Mouse (Mus musculus) intestine, embryonic 16.5 days (tissue): Measurements from ENCODE around the gene Cdan1. TPM values are rescaled to one million over a fixed set of nuclear protein-coding genes. Genes with fewer than 3 reads are reported as not detected.

Experiments used
- ATAC-seq: fragments of 200-750 bp; cut with Nextera tagmentation; 2 replicates; pipeline ENCODE4 v1.8.0; 2017; ENCODE audit warnings: moderate TSS enrichment, moderate library complexity
- H3K27ac ChIP-seq: fragments of 300-500 bp; sonication (generic); 2 replicates; pipeline ENCODE4 v1.5.1; 2014; ENCODE audit warnings: mild to moderate bottlenecking, low read length
- H3K27me3 ChIP-seq: fragments of 300-500 bp; sonication (generic); replicated peaks from 2 replicates; pipeline ENCODE4 v1.6.1; 2014; ENCODE audit warnings: low read length, control low read depth, mixed read lengths; ENCODE audit not compliant: control insufficient read depth, insufficient read depth
- H3K36me3 ChIP-seq: fragments of 300-500 bp; sonication (generic); 2 replicates; pipeline ENCODE4 v1.6.1; 2014; ENCODE audit warnings: low read length, control low read depth; ENCODE audit not compliant: control insufficient read depth, insufficient read depth
- H3K4me1 ChIP-seq: fragments of 300-500 bp; sonication (generic); 2 replicates; pipeline ENCODE4 v1.6.1; 2014; ENCODE audit warnings: low read length, control low read depth, mixed read lengths; ENCODE audit not compliant: control insufficient read depth, insufficient read depth
- H3K4me2 ChIP-seq: fragments of 300-500 bp; sonication (generic); 2 replicates; pipeline ENCODE4 v1.6.1; 2014; ENCODE audit warnings: low read depth, low read length, control low read depth
- H3K4me3 ChIP-seq: fragments of 300-500 bp; sonication (generic); 2 replicates; pipeline ENCODE4 v1.5.1; 2014; ENCODE audit warnings: mild to moderate bottlenecking, low read length
- H3K9ac ChIP-seq: fragments of 300-500 bp; sonication (generic); 2 replicates; pipeline ENCODE4 v1.6.1; 2014; ENCODE audit warnings: low read depth, low read length
- H3K9me3 ChIP-seq: fragments of 300-500 bp; sonication (generic); 2 replicates; pipeline ENCODE4 v1.6.1; 2016; ENCODE audit warnings: low read length, control low read depth; ENCODE audit not compliant: control insufficient read depth
- WGBS: fragments of 180-500 bp; shearing (Covaris S2); extraction: QIAGEN DNeasy Blood & Tissue Kit; methylation state at CpG from one replicate; pipeline ENCODE4 v1.1.7; 2014; 5-methylcytosine and 5-hydroxymethylcytosine counted together
- polyA plus RNA-seq: library from polyadenylated mRNA; unstranded; fragments of >200 nt; fragmentation: Nextera tagmentation; extraction: Ambion mirVana; gene quantifications from 2 replicates; pipeline ENCODE4 v1.2.1, GENCODE M21; 2015

The Cdan1 gene
- polyA plus RNA-seq, 1 experiment from 2014 or later = 4.1 TPM

DNA sequence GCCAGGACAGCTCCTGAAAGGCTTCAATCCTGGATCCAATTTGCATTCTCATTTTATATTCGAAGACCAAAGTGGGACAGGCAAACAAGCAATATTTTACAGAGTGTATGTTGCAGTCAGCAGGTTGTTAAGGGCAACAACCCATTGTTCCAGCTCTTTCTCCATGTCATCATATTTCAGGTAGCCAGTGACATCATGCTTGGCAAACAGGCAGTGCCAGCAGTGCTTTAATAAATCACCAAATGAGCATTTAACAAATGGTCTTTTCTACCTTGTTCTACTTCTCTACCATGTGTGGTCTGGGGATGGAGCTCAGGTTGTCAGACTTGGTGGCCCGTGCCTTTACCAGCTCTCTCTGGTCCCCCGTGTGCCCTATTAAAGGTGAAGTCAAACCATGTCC, 8.2 kb upstream of the Cdan1 start:
- H3K4me2 ChIP-seq = no peak overlapping the region
- ATAC-seq = no peak
- no peaks in the 10 kb centered on the region for H3K27me3 ChIP-seq
- H3K4me3 ChIP-seq = no peak overlapping the region
- whole genome bisulfite sequencing = 88% methylated on average over 3 of the region's 3 CpGs
- H3K4me1 ChIP-seq = no peaks in the 10 kb centered on the region
- H3K9me3 ChIP-seq = no peaks in the 10 kb centered on the region
- H3K9ac ChIP-seq = no peak overlapping the region
- no peak overlapping the region for H3K27ac ChIP-seq
- no peaks in the 10 kb centered on the region for H3K36me3 ChIP-seq

DNA sequence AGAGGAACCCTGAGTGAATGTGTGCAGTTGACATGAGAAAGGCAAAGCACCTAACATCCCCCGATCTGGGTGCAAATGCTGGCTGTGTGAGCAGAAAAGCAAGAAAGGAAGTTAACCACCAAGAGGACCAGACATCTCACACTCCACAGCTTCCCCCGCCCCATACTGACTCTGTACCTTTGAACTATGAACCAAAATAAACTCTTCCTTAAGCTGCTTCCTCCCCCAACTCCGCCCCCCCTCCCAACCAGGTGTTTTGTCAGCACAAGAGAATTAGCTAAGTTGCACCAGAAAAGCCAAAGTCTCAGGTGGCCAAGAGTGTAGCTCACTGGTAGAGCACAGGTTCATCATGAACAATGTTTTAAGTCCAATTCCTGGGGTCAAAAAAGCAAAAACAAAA, 3.2 kb upstream of the Cdan1 start:
- no peak overlapping the region for H3K9ac ChIP-seq
- 83% methylated on average over 3 of the region's 3 CpGs for WGBS
- no peaks in the 10 kb centered on the region for H3K36me3 ChIP-seq
- ATAC-seq = no peak
- H3K4me2 ChIP-seq = no peak overlapping the region
- no peak overlapping the region for H3K27ac ChIP-seq
- no peak overlapping the region for H3K4me3 ChIP-seq
- H3K27me3 ChIP-seq = no peaks in the 10 kb centered on the region
- H3K4me1 ChIP-seq = peaks cover 6% of the 10 kb centered on the region; the same call in 1 of the 2 replicates
- H3K9me3 ChIP-seq = no peaks in the 10 kb centered on the region

DNA sequence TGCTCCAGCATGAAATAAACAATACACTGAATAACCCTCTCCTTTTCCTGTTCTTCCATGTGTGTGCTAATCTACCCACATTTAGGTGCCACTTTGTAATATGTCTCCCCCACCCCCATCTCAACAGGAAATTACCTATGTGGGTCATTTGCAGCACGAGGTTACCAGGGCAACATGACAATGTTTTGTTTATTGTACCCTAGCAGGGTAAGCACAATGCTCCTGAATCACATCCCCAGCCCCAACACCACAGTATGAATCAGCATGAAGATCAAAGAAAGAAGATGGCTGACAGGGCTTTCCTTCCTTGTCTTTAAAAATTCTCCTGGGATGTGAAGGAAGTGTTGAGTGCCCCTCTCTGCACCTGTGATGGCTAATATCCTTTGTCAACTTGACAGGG, 2.7 kb upstream of the Cdan1 start:
- Histone ChIP-seq H3K9ac (no peak overlapping the region), H3K27ac (no peak overlapping the region), H3K4me1 (peaks cover 6% of the 10 kb centered on the region; the same call in 1 of the 2 replicates), H3K4me2 (no peak overlapping the region), H3K9me3 (no peaks in the 10 kb centered on the region), H3K4me3 (no peak overlapping the region), H3K27me3 (no peaks in the 10 kb centered on the region), H3K36me3 (no peaks in the 10 kb centered on the region)
- ATAC-seq = no peak
- 44% methylated on average over 1 of the region's 1 CpGs for WGBS

DNA sequence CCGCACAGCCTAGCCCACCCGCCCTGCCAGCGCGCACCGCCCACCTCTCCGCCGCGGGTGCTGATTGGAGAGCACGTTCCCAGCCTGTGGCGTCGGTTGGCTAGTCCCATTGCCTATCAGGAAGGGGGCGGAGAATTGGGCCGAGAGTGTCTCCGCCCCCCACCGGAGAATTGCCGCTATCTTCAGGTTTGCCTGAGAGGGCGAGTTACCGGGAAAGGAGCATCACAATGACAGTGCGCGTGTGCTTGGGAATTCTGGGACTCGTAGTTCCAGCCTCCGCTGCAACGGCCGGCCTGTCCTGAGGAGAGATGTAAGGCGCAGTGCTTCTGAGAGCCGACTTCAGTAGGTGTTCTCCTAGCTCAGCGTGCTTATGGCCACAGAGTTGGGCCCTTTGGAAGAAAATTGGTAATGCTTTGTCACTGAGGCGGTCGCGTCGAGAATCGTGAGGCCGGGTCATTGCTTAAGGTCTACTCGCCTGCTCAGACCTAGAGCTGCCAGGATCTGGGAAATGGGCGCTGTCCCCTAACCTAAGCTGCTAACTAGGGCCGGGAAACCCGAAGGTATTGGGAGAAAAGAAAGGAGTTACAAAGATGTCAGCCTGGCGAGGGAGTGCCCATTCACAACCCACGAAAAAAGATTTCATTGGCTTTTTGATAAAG, 625 bp upstream of the Cdan1 start, which contains the start of gene Ttbk2:
Gene Ttbk2 (minus strand): TSS at position 181 of the 659 bp plus-strand sequence.
- H3K36me3 ChIP-seq = no peaks in the 10 kb centered on the region
- peak within 1 kb of the TSS; percentile 92 for H3K4me2 ChIP-seq
- H3K27ac ChIP-seq = peak within 1 kb of the TSS; percentile 61
- 1% methylated on average over 39 of the region's 39 CpGs for WGBS
- peaks cover 6% of the 10 kb centered on the region; the same call in 1 of the 2 replicates for H3K4me1 ChIP-seq
- peak within 1 kb of the TSS; percentile 94 for H3K4me3 ChIP-seq
- H3K27me3 ChIP-seq = no peaks in the 10 kb centered on the region
- no peaks in the 10 kb centered on the region for H3K9me3 ChIP-seq
- H3K9ac ChIP-seq = peak within 1 kb of the TSS; percentile 80
- ATAC-seq = peak; percentile 100

DNA sequence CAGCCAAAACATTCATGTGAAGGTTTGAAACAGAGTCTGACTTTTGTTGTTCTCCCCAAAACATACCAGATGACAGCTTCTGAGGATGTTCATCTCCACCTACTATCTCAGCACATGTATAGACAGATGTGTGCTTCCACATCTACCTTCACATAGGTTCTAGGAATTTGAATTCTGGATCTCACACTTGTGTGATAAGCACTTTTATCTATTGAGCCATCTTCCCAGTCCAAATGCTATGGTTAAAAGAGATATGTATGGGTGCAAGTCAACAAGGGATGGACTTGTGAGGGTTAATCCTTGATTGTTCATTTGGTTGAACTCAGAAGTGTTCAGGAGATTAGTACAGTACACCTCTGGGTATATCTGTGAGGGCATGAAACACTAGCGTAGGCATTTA, 4.6 kb downstream of the Cdan1 start:
- H3K4me2 ChIP-seq = no peak overlapping the region
- 97% methylated on average over 1 of the region's 1 CpGs for WGBS
- H3K9ac ChIP-seq = no peak overlapping the region
- no peaks in the 10 kb centered on the region for H3K9me3 ChIP-seq
- no peak overlapping the region for H3K4me3 ChIP-seq
- no peak overlapping the region for H3K27ac ChIP-seq
- no peaks in the 10 kb centered on the region for H3K27me3 ChIP-seq
- H3K36me3 ChIP-seq = no peaks in the 10 kb centered on the region
- no peak for ATAC-seq
- peaks cover 6% of the 10 kb centered on the region; the same call in 1 of the 2 replicates for H3K4me1 ChIP-seq

DNA sequence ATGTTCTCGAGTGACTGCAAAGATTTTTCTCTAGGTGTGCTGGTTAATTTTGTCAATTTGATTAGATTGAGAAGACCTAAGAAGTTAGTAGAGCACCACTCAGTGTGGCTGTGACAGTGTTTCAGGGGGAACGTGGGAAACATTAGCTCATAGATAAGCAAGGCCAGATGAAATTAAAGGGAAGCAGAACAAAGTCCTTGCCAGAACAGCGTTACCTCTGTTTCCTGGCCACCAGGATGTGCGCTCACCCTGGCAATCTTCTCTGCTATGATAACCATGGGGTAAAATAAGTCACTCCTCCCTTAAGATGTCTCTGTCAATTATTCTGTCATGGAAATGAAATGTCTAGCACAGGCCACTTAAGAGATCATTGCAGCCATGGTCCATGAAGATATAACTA, 5.9 kb downstream of the Cdan1 start:
- H3K27ac ChIP-seq = no peak overlapping the region
- no peaks in the 10 kb centered on the region for H3K4me1 ChIP-seq
- no peak overlapping the region for H3K4me2 ChIP-seq
- no peak overlapping the region for H3K4me3 ChIP-seq
- WGBS = 62% methylated on average over 4 of the region's 4 CpGs
- ATAC-seq = no peak
- no peak overlapping the region for H3K9ac ChIP-seq
- H3K27me3 ChIP-seq = no peaks in the 10 kb centered on the region
- H3K36me3 ChIP-seq = no peaks in the 10 kb centered on the region
- H3K9me3 ChIP-seq = no peaks in the 10 kb centered on the region

DNA sequence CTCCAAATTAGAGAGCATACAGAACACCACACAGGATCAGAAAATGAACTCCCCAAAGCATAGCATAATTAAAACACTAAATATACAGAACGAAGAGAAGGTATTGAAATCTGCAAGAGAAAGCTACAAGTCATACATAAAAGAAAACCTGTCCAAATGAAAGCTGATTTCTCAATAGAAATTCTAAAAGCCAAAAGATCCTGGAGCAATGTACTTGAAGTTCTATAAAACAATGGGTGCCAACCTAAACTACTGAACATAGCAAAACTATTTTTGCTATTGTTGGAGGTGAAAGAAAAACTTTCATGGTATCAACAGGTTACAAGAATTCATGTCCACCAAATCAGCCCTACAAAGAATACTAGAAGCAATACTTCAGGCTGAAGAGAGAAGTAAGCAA, 8.7 kb downstream of the Cdan1 start:
- Histone ChIP-seq H3K4me3 (no peak overlapping the region), H3K36me3 (no peaks in the 10 kb centered on the region), H3K9ac (no peak overlapping the region), H3K9me3 (no peaks in the 10 kb centered on the region), H3K27me3 (no peaks in the 10 kb centered on the region), H3K4me1 (no peaks in the 10 kb centered on the region), H3K27ac (no peak overlapping the region), H3K4me2 (no peak overlapping the region)
- WGBS = 88% methylated on average over 1 of the region's 1 CpGs
- ATAC-seq = no peak

DNA sequence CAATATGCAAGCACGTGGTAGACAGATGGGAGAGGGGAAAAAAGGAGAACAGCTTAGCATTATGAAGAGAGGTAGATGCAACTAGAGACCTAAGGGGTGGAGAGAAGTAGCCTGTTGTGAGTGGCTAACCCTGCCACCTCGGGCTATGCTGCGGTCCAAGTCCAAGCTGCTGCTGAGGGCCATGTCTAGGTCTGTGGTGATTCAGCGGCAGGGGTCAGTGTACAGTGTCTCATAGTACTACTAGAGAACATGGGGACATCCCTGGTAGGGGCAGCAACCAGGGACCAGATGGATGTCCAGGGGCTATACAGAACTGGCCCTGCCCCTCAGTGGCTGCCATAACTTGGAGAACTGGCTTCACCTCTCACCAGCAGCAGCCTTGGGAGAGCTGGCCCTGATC, 14.8 kb downstream of the Cdan1 start:
- no peak overlapping the region for H3K4me2 ChIP-seq
- H3K4me1 ChIP-seq = no peaks in the 10 kb centered on the region
- H3K27ac ChIP-seq = no peak overlapping the region
- H3K9me3 ChIP-seq = no peaks in the 10 kb centered on the region
- WGBS = 91% methylated on average over 4 of the region's 4 CpGs
- no peak overlapping the region for H3K4me3 ChIP-seq
- H3K9ac ChIP-seq = no peak overlapping the region
- H3K36me3 ChIP-seq = no peaks in the 10 kb centered on the region
- H3K27me3 ChIP-seq = no peaks in the 10 kb centered on the region
- no peak for ATAC-seq

DNA sequence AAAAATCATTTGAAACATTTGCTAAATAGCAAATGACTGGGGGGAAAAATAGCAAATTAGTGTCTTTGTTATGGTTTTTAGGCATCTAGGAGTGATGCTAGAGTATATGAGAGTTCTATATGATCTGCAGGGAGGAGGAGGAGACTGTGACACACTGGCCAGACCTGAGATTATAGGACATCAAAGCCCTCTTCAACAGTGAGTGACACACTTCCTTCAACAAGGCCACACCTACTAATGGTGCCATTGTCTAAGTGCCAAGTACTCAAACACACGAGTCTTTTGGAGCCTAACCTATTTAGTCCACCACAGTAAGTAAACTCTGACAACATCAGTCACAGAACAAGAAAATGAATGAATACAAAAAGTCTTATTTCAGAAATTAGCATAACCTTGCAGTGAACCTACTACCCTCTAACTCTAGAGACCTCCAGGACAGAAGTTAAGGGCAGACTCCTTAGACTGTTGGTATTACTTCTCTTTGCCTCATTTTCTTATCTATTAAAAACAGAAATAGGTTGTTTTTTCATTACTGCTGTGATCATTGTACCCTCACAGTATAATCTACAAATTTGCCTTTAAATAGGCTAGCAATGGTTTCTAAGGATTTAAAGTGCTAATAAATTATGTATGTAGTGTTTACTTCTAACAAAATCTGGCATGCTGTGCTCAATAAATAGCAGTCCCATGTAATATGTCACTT, 22.8 kb downstream of the Cdan1 start:
- Histone ChIP-seq H3K4me1 (no peaks in the 10 kb centered on the region), H3K9ac (no peak overlapping the region), H3K4me2 (no peak overlapping the region), H3K27ac (no peak overlapping the region), H3K4me3 (no peak overlapping the region), H3K9me3 (no peaks in the 10 kb centered on the region), H3K36me3 (no peaks in the 10 kb centered on the region), H3K27me3 (no peaks in the 10 kb centered on the region)
- no peak for ATAC-seq
- WGBS = 40% methylated on average over 1 of the region's 1 CpGs
